Mouse (Mus musculus) megakaryocyte-erythroid progenitor cell, adult 5-6 weeks (primary cell): ENCODE measurements around the gene Oxt. TPM values are rescaled to one million over a fixed set of nuclear protein-coding genes. Genes with fewer than 3 reads are reported as not detected.
"Not testable (repeated sequence)": the region's sequence is repeated elsewhere in the genome, so short reads cannot be mapped to it uniquely, and the experiment has no call there.

Source experiments
- ATAC-seq: replicated peaks from 2 replicates; pipeline ENCODE4 v1.8.0; 2016; ENCODE audit warnings: mild to moderate bottlenecking, inconsistent platforms; ENCODE audit not compliant: severe bottlenecking, poor library complexity, low FRiP score, low TSS enrichment
- total RNA-seq, 2 experiments: library from RNA; stranded (forward) in 1 of 2; stranded (reverse) in 1 of 2; fragments of 200-1000, 215-1000 nt in 1 of 2; fragments of >200 nt in 1 of 2; fragmentation: Nextera tagmentation in 1 of 2; gene quantifications; 2 replicates each; pipeline ENCODE4 v1.2.3; 2014 to 2017

Oxt gene
- not detected in 2 replicates for total RNA-seq (2014; fragmentation: Nextera tagmentation)
- not detected in 2 replicates for total RNA-seq (2017)

DNA sequence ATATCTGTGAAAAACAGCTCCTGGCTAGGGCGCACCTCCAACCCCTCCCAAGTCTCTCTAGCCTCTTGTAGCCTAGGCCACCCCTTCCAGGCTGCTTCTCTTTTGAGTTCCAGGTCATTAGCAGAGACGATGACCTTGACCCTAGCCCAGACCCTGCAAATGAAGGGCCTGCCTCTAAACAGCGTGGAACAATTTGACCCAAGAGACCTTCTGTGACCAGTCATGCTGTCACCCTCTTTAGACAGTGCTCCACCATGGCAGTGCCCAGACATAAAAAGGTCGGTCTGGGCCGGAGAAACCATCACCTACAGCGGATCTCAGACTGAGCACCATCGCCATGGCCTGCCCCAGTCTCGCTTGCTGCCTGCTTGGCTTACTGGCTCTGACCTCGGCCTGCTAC is at the start of gene Oxt:
Gene Oxt, plus strand, starts transcription at position 301 of the 400 bp plus-strand sequence.
- ATAC-seq, result no peak

GRCm38 (mm10) chr2:130528457-130528856 is 47.5 kb upstream of the Oxt start:
- no peak for ATAC-seq

DNA sequence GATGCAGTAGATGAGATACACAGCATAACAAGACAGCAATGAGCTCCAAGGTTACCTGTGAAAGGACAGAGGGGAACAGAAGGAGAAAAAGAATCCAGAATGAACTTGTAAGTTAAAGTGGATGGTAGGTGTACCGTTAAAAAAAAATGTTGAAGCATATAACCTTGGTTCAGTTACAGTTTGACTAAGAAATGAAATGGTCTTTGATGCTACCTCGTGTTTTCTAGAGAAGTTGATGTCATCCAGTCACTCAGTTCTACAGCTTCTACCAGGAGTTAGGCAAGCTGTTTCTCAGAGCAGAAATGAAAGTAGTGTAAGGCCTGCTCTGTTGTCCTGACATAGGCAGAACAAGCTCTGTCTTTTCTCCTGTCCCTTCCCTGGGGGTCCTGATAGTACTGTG is 46.7 kb upstream of the Oxt start:
- ATAC-seq, result no peak

DNA sequence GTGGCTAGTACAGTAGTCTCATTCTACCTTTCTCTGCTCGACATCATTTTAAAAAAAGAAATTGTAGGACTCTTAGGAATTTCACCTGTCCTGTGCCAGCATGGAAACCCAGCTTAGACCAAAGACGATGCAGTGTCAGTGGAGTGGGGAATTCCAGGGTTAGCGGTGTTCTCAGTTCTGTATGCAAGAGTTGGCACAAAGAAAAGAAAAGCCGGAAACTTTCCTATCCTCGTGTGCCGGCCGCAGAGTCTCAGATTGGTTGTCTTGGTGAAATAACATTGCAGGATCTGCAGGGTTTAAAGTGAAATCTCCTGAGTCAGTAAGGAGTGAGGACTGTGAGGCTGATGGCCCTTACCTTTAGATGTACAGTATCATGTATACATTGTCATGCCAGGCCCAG is 46.0 kb upstream of the Oxt start:
- no peak for ATAC-seq

DNA sequence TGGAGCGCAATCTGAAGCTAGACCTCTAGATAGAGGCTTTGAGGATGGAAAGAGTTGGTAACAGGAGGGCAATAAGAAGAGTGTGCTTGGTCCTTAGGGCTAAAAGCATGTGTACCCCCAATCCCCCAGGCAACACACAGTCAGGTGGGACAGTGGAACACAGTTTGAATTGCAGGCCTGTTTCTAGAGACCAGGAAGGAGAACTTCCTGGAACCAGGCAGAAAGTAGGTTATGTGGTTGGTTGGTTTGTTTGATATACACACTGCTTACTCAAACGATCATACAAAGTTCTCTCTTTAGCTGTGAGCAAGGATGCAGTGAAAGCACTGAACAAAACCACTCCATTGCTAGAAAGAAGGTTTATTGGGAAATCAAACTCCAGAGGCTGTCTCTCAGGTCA is 43.8 kb upstream of the Oxt start:
- ATAC-seq, result no peak

GRCm38 (mm10) chr2:130535017-130535416 is 41.0 kb upstream of the Oxt start:
- no peak for ATAC-seq

- ATAC-seq, result no peak
These were observed 39.1 kb upstream of the Oxt start for GRCm38 (mm10) chr2:130536890-130537289.

GRCm38 (mm10) chr2:130538876-130539546 is 37.0 kb upstream of the Oxt start:
- peak; percentile 48 for ATAC-seq

DNA sequence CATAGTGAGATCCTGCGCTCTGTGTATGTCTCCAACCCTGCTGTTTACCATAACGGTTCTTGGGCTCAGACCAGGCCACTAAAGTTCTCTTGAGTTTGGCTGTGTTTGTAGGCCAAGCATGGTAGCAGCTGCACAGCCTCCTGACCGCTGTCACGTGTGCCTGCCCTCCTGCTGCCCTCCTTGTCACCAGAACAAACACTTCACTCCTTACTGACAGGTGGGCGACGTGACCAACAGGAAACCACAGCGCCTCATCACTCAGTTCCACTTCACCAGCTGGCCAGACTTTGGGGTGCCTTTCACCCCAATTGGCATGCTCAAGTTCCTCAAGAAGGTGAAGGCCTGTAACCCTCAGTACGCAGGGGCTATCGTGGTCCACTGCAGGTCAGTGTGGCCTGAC is 35.7 kb upstream of the Oxt start:
- peak; percentile 17; the same call in 1 of the 2 replicates for ATAC-seq

GRCm38 (mm10) chr2:130546957-130547356 is 29.0 kb upstream of the Oxt start:
- peak; percentile 94 for ATAC-seq

- no peak for ATAC-seq
These were observed 21.1 kb upstream of the Oxt start for GRCm38 (mm10) chr2:130554841-130555240.

- no peak for ATAC-seq
These were observed 19.7 kb upstream of the Oxt start for GRCm38 (mm10) chr2:130556292-130556691.

DNA sequence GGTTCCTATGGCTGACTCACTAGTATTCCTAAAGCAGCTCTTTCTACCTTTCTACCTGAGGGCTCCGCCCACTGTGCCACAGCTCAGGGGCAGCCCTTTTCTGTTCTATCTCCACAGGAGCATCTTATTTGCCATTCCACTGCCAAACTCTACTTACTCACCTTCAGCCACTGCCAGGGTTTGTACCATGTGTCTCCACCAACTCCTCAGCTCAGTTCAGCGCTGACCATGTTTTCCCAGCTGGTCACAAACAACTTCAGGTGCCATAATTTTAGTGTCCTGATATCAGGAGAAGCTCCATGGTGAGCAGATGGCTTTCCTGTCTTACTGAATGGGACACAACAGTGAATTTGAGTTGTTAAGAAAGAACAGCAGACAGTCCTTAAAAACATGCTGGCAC is 18.5 kb upstream of the Oxt start:
- no peak for ATAC-seq

- no peak for ATAC-seq
These were observed 18.0 kb upstream of the Oxt start for GRCm38 (mm10) chr2:130558015-130558414.

GRCm38 (mm10) chr2:130563212-130564055 is 12.5 kb upstream of the Oxt start, which contains the start of gene Mrps26:
Gene Mrps26, plus strand, starts transcription at chr2:130563742.
- peak; percentile 97 for ATAC-seq

- ATAC-seq, result 0 out of 2 replicates have a peak, but pooled peaks have one; percentile 0
These were observed 11.9 kb upstream of the Oxt start for GRCm38 (mm10) chr2:130564063-130564462.

DNA sequence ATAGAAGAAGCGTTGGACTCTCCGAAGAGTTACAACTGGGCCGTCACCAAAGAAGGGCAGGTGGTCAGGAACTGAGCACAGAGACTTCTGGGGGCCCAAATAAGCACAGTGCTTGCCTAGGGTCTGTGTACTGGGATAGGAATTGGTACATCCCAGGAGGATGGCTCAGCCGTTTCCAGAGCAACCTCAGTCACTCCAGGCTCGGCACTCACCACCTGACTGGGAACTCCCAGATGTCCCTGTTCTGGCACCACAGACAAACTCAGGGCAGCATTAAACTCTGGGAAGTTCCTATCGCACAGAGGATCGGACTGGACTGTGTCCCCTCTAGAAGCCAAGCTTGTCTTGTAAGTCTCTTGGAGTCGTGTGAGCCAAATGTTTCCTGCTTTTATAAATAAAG is 11.0 kb upstream of the Oxt start:
- no peak for ATAC-seq

- no peak for ATAC-seq
These were observed 7.1 kb upstream of the Oxt start for GRCm38 (mm10) chr2:130568921-130569320.

DNA sequence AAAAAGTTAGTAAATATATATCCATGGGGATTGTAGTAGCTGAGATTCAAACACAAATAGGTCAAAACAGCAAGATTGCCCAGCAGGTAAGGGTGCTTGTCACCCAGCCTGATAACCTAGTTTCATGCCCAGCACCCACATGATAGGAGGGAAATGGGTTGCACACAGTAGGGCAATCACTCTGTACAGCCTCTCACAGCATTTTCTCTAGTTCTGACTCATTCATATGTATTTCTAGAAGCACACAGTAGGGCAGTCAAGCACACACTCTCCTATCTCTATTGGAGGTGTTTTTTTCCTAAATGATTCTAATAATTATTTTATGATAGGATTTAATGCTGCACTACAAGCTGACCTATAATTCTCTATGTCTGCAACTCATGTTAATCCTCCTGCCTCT is 6.0 kb upstream of the Oxt start:
- ATAC-seq, result no peak

DNA sequence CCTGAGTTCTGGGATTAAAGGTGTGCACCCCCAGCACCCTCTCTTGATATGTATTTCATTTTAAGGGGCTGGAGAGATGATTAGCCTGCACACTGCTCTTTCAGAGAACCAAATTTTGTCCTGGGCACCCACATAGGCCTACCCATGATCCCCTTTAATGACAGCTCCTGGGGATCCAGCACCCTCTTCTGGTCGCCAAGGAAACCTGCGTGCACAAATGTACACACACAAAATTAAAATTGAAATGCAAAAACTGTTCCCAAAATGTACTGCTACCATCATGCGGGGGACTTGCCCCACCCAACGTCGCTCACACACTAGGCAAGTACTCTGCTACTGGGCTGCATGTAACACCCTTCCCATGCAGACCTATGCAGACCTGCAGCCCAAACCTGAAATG is 1.0 kb upstream of the Oxt start:
- ATAC-seq, result no peak

DNA sequence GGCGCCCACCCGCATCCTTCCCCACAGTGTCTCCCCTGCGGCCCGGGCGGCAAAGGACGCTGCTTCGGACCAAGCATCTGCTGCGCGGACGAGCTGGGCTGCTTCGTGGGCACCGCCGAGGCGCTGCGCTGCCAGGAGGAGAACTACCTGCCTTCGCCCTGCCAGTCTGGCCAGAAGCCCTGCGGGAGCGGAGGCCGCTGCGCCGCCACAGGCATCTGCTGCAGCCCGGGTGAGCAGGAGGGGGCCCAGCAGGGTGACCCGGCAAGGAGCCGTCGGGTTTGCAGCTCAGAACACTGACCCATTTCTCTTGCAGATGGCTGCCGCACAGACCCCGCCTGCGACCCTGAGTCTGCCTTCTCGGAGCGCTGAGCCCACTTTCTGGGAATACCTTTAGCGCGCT is 591 bp downstream of the Oxt start:
- ATAC-seq, result not testable (repeated sequence)
